Mouse (Mus musculus): Measurements from ENCODE around the gene 4933424G06Rik. TPM values are rescaled to one million over a fixed set of nuclear protein-coding genes. Genes with fewer than 3 reads are reported as not detected.

The 4933424G06Rik gene
- polyA plus RNA-seq, 1 experiment from 2014 or later: 0.21 TPM

GRCm38 (mm10) chr1:36804833-36805232, 94.9 kb downstream of the 4933424G06Rik start:
- 92% methylated on average over 4 of the region's 4 CpGs for WGBS
- Histone ChIP-seq H3K9ac (replicated peaks) (no peak overlapping the region), H3K27me3 (no peaks in the 10 kb centered on the region), H3K9me3 (no peaks in the 10 kb centered on the region), H3K4me3 (replicated peaks) (no peak overlapping the region), H3K4me1 (replicated peaks) (no peaks in the 10 kb centered on the region), H3K4me2 (no peak overlapping the region), H3K27ac (no peak overlapping the region), H3K36me3 (peaks cover 89% of the 10 kb centered on the region)
- no peak for ATAC-seq (ENCODE audit: insufficient number of reproducible peaks, insufficient read depth, low FRiP score, low TSS enrichment, low read depth)

GRCm38 (mm10) chr1:36806181-36806905, 96.4 kb downstream of the 4933424G06Rik start:
- 96% methylated on average over 7 of the region's 7 CpGs for WGBS
- no peak for ATAC-seq (ENCODE audit: insufficient number of reproducible peaks, insufficient read depth, low FRiP score, low TSS enrichment, low read depth)
- Histone ChIP-seq H3K9ac (replicated peaks) (no peak overlapping the region), H3K36me3 (peaks cover 93% of the 10 kb centered on the region), H3K4me3 (replicated peaks) (no peak overlapping the region), H3K27me3 (no peaks in the 10 kb centered on the region), H3K4me1 (replicated peaks) (no peaks in the 10 kb centered on the region), H3K9me3 (no peaks in the 10 kb centered on the region), H3K4me2 (no peak overlapping the region), H3K27ac (no peak overlapping the region)

DNA sequence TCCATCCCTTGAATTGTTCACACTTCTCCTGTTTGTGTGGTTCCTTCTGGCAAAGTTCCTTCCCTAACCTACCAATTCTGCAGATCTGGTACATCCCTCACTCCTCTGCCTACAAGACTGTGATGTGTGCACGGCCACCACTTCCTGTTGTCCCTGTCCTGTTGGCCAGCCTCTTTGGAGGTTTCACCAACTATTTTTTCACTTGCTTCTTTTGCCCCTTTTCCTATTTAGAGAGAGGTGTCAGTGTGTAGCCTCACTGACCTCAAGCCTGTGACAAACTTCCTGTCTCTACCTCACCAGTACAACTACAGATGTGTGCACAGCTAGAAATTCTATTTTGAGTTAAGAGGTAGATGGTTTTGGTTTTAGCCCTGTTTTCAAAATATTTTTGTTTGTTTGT, 97.1 kb downstream of the 4933424G06Rik start:
- H3K27me3 ChIP-seq: no peaks in the 10 kb centered on the region
- H3K36me3 ChIP-seq: peaks cover 93% of the 10 kb centered on the region
- H3K9me3 ChIP-seq: no peaks in the 10 kb centered on the region
- H3K4me2 ChIP-seq: no peak overlapping the region
- no peak overlapping the region for H3K4me3 ChIP-seq (replicated peaks)
- H3K4me1 ChIP-seq (replicated peaks): no peaks in the 10 kb centered on the region
- no peak overlapping the region for H3K9ac ChIP-seq (replicated peaks)
- ATAC-seq (ENCODE audit: insufficient number of reproducible peaks, insufficient read depth, low FRiP score, low TSS enrichment, low read depth): no peak
- 93% methylated on average over 1 of the region's 1 CpGs for WGBS
- no peak overlapping the region for H3K27ac ChIP-seq

Small RNAs within 50 kb of the gene (microRNA-seq; reads per million reads assigned to microRNA genes)
- not detected for gene Gm24133

Other genes with a start within 250 kb of the 4933424G06Rik start
- 16.8 and 17.7 TPM in 2 replicates for gene Cnnm4, start 238.5 kb upstream of the 4933424G06Rik start, polyA plus RNA-seq (2016; fragmentation: Nextera tagmentation; extraction: Ambion mirVana)
- 4.4 and 5.9 TPM in 2 replicates for gene Cnnm3, start 198.3 kb upstream of the 4933424G06Rik start, polyA plus RNA-seq (2016; fragmentation: Nextera tagmentation; extraction: Ambion mirVana)
- gene Ankrd23, start 173.3 kb upstream of the 4933424G06Rik start, polyA plus RNA-seq (2016; fragmentation: Nextera tagmentation; extraction: Ambion mirVana): 18.5 and 19.0 TPM in 2 replicates
- 0.67 and 0.74 TPM in 2 replicates for gene Gm42417, start 170.7 kb upstream of the 4933424G06Rik start, polyA plus RNA-seq (2016; fragmentation: Nextera tagmentation; extraction: Ambion mirVana)
- gene Ankrd39, start 162.7 kb upstream of the 4933424G06Rik start, polyA plus RNA-seq (2016; fragmentation: Nextera tagmentation; extraction: Ambion mirVana): 24.1 and 26.8 TPM in 2 replicates
- 34.1 and 35.3 TPM in 2 replicates for gene Sema4c, start 151.8 kb upstream of the 4933424G06Rik start, polyA plus RNA-seq (2016; fragmentation: Nextera tagmentation; extraction: Ambion mirVana)
- gene Fam178b, start 27.0 kb upstream of the 4933424G06Rik start, polyA plus RNA-seq (2016; fragmentation: Nextera tagmentation; extraction: Ambion mirVana): 0.26 and 0.82 TPM in 2 replicates
- gene Cox5b, start 18.7 kb upstream of the 4933424G06Rik start, polyA plus RNA-seq (2016; fragmentation: Nextera tagmentation; extraction: Ambion mirVana): 454 and 462 TPM in 2 replicates
- 114 and 120 TPM in 2 replicates for gene Actr1b, start 4.3 kb downstream of the 4933424G06Rik start, polyA plus RNA-seq (2016; fragmentation: Nextera tagmentation; extraction: Ambion mirVana)
- 0.40 and 0.90 TPM in 2 replicates for gene Zap70, start 51.6 kb downstream of the 4933424G06Rik start, polyA plus RNA-seq (2016; fragmentation: Nextera tagmentation; extraction: Ambion mirVana)
- gene Tmem131, start 233.5 kb downstream of the 4933424G06Rik start, polyA plus RNA-seq (2016; fragmentation: Nextera tagmentation; extraction: Ambion mirVana): 15.6 and 17.4 TPM in 2 replicates

All from limb, embryonic 12.5 days (tissue).